Mouse (Mus musculus) frontal cortex, postnatal 14 days (tissue): ENCODE results near the gene Zfp398.
A peak's percentile ranks its signal among the peaks of the same experiment; 100 is the strongest.
"Not testable (repeated sequence)": the region's sequence is repeated elsewhere in the genome, so short reads cannot be mapped to it uniquely, and the experiment has no call there.

ENCODE experiments used
- DNase-seq, 2 experiments: peaks; one replicate each; pipeline ENCODE4 v3.0.0; 2022; ENCODE audit warnings: low spot score in 2 of 2

Gene Zfp398

GRCm38 (mm10) chr6:47824241-47824640 lies 11.2 kb upstream of the Zfp398 start:
- no peak for DNase-seq

GRCm38 (mm10) chr6:47827462-47827861 lies 8.0 kb upstream of the Zfp398 start:
- DNase-seq: no peak

GRCm38 (mm10) chr6:47828950-47829349 lies 6.5 kb upstream of the Zfp398 start:
- DNase-seq: no peak

- DNase-seq: peak; percentile 82 to 89
Measured at GRCm38 (mm10) chr6:47830104-47831078, 5.1 kb upstream of the Zfp398 start, which contains the start of gene Zfp786. TSS of gene Zfp786 (minus strand) at chr6:47830867.

GRCm38 (mm10) chr6:47832220-47832619 lies 3.2 kb upstream of the Zfp398 start:
- no peak for DNase-seq

- peak; percentile 41 to 43 for DNase-seq
Measured at GRCm38 (mm10) chr6:47835984-47836521, 592 bp downstream of the Zfp398 start.

GRCm38 (mm10) chr6:47837630-47838029 lies 2.2 kb downstream of the Zfp398 start:
- no peak for DNase-seq

GRCm38 (mm10) chr6:47841077-47841476 lies 5.6 kb downstream of the Zfp398 start:
- DNase-seq: no peak

- no peak for DNase-seq
Measured at GRCm38 (mm10) chr6:47841831-47842230, 6.4 kb downstream of the Zfp398 start.

GRCm38 (mm10) chr6:47842337-47842736 lies 6.9 kb downstream of the Zfp398 start:
- DNase-seq: no peak

GRCm38 (mm10) chr6:47845779-47846178 lies 10.3 kb downstream of the Zfp398 start:
- DNase-seq: no peak

GRCm38 (mm10) chr6:47857241-47857640 lies 21.8 kb downstream of the Zfp398 start:
- DNase-seq: no peak

- DNase-seq: not testable (repeated sequence)
Measured at GRCm38 (mm10) chr6:47857729-47858128, 22.3 kb downstream of the Zfp398 start.

- DNase-seq: no peak
Measured at GRCm38 (mm10) chr6:47872266-47872665, 36.8 kb downstream of the Zfp398 start.

- no peak for DNase-seq
Measured at GRCm38 (mm10) chr6:47877058-47877457, 41.6 kb downstream of the Zfp398 start, which contains the start of gene Zfp282. TSS of gene Zfp282 (plus strand) at chr6:47877204.

- DNase-seq: peak; percentile 84 to 89
Measured at GRCm38 (mm10) chr6:47877461-47878132, 42.1 kb downstream of the Zfp398 start.

GRCm38 (mm10) chr6:47878133-47878514 lies 42.7 kb downstream of the Zfp398 start:
- DNase-seq: no peak

- no peak for DNase-seq
Measured at GRCm38 (mm10) chr6:47878593-47878992, 43.1 kb downstream of the Zfp398 start.

- DNase-seq: no peak
Measured at GRCm38 (mm10) chr6:47879049-47879716, 43.7 kb downstream of the Zfp398 start.

GRCm38 (mm10) chr6:47880166-47880565 lies 44.7 kb downstream of the Zfp398 start:
- DNase-seq: no peak

- no peak for DNase-seq
Measured at GRCm38 (mm10) chr6:47888812-47889383, 53.4 kb downstream of the Zfp398 start.
